Mouse (Mus musculus): ENCODE data around the gene Grb2. TPM values are rescaled to one million over a fixed set of nuclear protein-coding genes. Genes with fewer than 3 reads are reported as not detected.

The Grb2 gene
- polyA plus RNA-seq, 1 experiment from 2014 or later: 62.8 TPM

DNA sequence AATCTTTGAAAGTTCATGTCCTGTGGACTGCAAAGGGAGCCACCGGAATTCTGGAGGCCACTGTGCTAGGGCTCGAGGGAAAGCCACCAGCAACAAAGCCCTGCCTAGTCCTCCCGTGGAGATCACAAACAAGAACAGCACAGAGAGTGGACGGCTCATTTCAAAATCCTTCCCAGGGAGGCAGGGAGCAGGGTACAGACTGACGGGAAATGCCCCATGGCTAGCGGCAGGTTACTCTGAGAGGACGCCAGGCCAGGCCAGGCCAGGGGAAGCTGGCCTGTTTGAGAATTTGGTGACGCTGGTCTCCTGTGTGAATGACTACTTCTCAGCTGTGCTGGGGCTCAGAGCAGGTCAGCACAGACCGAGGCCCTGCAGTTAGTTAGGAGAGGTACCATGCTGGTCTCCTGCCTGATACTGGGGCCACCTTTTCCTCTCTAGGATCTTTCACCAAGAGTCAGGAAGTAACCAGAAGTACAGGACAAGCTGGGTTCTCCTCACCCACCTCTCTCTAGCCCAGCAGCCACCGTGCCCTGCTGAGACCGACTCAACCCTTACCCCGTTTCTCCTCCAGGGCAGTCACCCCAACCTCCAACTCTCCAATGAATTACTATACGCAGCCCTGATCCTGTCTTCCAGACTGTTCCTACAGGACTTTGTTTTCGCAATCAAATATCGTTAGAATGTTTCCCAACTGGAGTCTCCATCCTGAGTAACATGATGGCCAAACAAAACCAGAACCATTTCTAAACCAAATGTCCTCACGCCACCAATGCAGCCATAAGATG, 89.5 kb downstream of the Grb2 start:
- no peak for DNase-seq (ENCODE audit: low spot score)
- H3K4me1 ChIP-seq (ENCODE audit: insufficient read depth, low read depth, low read length): no peaks in the 10 kb centered on the region
- no peak overlapping the region for H3K9ac ChIP-seq (replicated peaks; ENCODE audit: low read depth)
- TF ChIP-seq EP300 (IDR thresholded peaks at IDR 0.05) (no peak), CTCF (IDR thresholded peaks at IDR 0.05) (no peak)
- H3K4me3 ChIP-seq (ENCODE audit: low read depth, low read length): no peak overlapping the region
- H3K27me3 ChIP-seq (replicated peaks; ENCODE audit: insufficient read depth, low read length): no peaks in the 10 kb centered on the region
- no peaks in the 10 kb centered on the region for H3K9me3 ChIP-seq (ENCODE audit: low read length)
- H3K27ac ChIP-seq (ENCODE audit: low read length): no peak overlapping the region
- WGBS: 87% methylated on average over 16 of the region's 16 CpGs
- ATAC-seq: no peak
- no peak overlapping the region for H3K4me2 ChIP-seq (replicated peaks; ENCODE audit: low read depth, low read length)
- H3K36me3 ChIP-seq (ENCODE audit: insufficient read depth, low read length): peaks cover 13% of the 10 kb centered on the region; the same call in 1 of the 2 replicates

DNA sequence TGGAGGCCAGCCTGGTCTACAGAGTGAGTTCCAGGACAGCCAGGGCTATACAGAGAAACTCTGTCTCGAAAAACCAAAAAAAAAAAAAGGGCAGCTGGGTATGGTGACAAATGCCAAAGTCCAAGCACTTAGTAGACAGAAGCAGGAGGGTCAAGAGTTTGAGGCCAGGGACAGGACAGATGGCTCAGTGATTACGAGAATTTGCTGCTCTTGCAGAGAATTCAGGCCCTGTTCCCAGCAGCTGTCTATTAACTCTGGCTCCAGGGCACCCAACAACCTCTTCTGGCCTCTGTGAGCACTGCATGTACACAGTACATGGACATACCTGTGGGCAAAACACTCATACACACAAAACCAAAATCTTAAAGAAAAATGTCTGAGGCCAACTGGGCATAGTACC, 90.4 kb downstream of the Grb2 start:
- TF ChIP-seq EP300 (IDR thresholded peaks at IDR 0.05): no peak
- TF ChIP-seq CTCF (IDR thresholded peaks at IDR 0.05): no peak
- Histone ChIP-seq H3K27me3 (replicated peaks; ENCODE audit: insufficient read depth, low read length) (no peaks in the 10 kb centered on the region), H3K9ac (replicated peaks; ENCODE audit: low read depth) (no peak overlapping the region), H3K4me2 (replicated peaks; ENCODE audit: low read depth, low read length) (no peak overlapping the region), H3K4me3 (ENCODE audit: low read depth, low read length) (no peak overlapping the region), H3K9me3 (ENCODE audit: low read length) (no peaks in the 10 kb centered on the region), H3K27ac (ENCODE audit: low read length) (no peak overlapping the region), H3K36me3 (ENCODE audit: insufficient read depth, low read length) (peaks cover 13% of the 10 kb centered on the region; the same call in 1 of the 2 replicates), H3K4me1 (ENCODE audit: insufficient read depth, low read depth, low read length) (peaks cover 5% of the 10 kb centered on the region)
- 74% methylated on average over 2 of the region's 2 CpGs for WGBS
- DNase-seq (ENCODE audit: low spot score): no peak
- ATAC-seq: no peak

DNA sequence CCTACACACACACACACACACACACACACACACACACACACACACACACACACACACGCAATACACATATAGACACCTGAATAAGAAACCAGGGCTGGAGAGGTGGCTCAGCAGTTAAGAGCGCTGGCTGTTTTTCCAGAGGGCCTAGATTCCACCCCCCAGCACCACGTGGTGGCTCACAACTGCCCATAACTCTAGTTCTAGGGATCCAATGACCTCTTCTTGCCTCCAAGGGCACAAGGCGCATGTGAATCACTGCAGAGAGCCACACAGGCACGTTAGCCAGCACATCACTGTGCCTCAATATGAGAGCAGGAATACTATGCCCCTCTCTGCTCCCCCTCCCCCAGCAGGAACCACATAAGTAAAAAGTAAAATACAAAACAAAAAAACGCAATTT, 91.5 kb downstream of the Grb2 start:
- H3K9me3 ChIP-seq (ENCODE audit: low read length): no peaks in the 10 kb centered on the region
- no peaks in the 10 kb centered on the region for H3K27me3 ChIP-seq (replicated peaks; ENCODE audit: insufficient read depth, low read length)
- H3K27ac ChIP-seq (ENCODE audit: low read length): no peak overlapping the region
- 79% methylated on average over 5 of the region's 6 CpGs for WGBS
- DNase-seq (ENCODE audit: low spot score) (no peak), ATAC-seq (no peak)
- H3K4me3 ChIP-seq (ENCODE audit: low read depth, low read length): no peak overlapping the region
- H3K9ac ChIP-seq (replicated peaks; ENCODE audit: low read depth): no peak overlapping the region
- H3K36me3 ChIP-seq (ENCODE audit: insufficient read depth, low read length): 0 out of 2 replicates have a peak, but pooled peaks cover 10% of the 10 kb centered on the region
- H3K4me1 ChIP-seq (ENCODE audit: insufficient read depth, low read depth, low read length): peaks cover 7% of the 10 kb centered on the region
- H3K4me2 ChIP-seq (replicated peaks; ENCODE audit: low read depth, low read length): no peak overlapping the region
- no peak for TF ChIP-seq EP300 (IDR thresholded peaks at IDR 0.05)
- no peak for TF ChIP-seq CTCF (IDR thresholded peaks at IDR 0.05)

DNA sequence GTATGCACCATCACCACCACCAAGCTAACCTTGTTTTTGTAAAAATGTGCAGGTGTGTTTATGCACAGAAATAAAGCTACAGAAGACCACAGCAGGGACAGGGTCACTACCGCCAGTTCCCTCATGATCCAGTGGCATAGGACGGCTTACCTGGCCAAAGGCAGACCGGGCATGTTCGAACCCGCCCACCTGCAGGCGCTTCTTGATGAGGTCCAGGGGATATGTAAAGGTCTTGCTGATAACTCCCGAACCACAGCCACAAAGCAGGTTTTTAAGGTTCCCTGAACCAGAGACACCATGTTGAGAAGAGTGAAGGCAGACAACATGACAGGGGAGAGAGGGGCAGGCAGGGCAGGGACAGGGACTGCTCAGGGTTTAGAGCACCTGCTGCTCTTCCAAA, 92.0 kb downstream of the Grb2 start:
- Histone ChIP-seq H3K36me3 (ENCODE audit: insufficient read depth, low read length) (0 out of 2 replicates have a peak, but pooled peaks cover 10% of the 10 kb centered on the region), H3K27ac (ENCODE audit: low read length) (no peak overlapping the region), H3K27me3 (replicated peaks; ENCODE audit: insufficient read depth, low read length) (no peaks in the 10 kb centered on the region), H3K9me3 (ENCODE audit: low read length) (no peaks in the 10 kb centered on the region), H3K4me2 (replicated peaks; ENCODE audit: low read depth, low read length) (no peak overlapping the region), H3K4me1 (ENCODE audit: insufficient read depth, low read depth, low read length) (peaks cover 12% of the 10 kb centered on the region), H3K9ac (replicated peaks; ENCODE audit: low read depth) (no peak overlapping the region), H3K4me3 (ENCODE audit: low read depth, low read length) (no peak overlapping the region)
- TF ChIP-seq EP300 (IDR thresholded peaks at IDR 0.05) (no peak), CTCF (IDR thresholded peaks at IDR 0.05) (no peak)
- 93% methylated on average over 7 of the region's 7 CpGs for WGBS
- DNase-seq (ENCODE audit: low spot score) (no peak), ATAC-seq (no peak)

DNA sequence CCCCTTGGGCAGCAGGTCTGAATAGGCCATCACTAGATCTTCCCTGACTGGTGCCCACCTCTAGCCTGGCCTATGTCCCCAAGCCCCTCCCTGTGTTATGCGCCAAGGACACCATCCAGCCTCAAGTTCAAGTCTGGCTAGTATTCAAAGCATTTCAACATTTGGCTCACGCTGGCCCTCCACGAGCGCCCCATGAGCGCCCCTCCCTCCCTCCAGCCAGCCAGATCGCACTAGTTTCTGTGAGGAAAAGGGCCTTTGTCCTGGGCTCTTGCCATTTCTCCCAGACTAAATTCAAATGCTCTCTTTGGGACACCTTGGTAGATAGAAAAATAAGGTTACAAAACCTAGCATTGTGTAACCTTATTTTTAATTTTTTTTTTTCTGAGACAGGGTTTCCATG, 92.5 kb downstream of the Grb2 start:
- 87% methylated on average over 6 of the region's 6 CpGs for WGBS
- no peak overlapping the region for H3K4me2 ChIP-seq (replicated peaks; ENCODE audit: low read depth, low read length)
- TF ChIP-seq CTCF (IDR thresholded peaks at IDR 0.05) (no peak), EP300 (IDR thresholded peaks at IDR 0.05) (no peak)
- H3K4me1 ChIP-seq (ENCODE audit: insufficient read depth, low read depth, low read length): peaks cover 14% of the 10 kb centered on the region
- H3K27me3 ChIP-seq (replicated peaks; ENCODE audit: insufficient read depth, low read length): no peaks in the 10 kb centered on the region
- no peaks in the 10 kb centered on the region for H3K9me3 ChIP-seq (ENCODE audit: low read length)
- ATAC-seq: no peak
- no peak overlapping the region for H3K4me3 ChIP-seq (ENCODE audit: low read depth, low read length)
- H3K9ac ChIP-seq (replicated peaks; ENCODE audit: low read depth): no peak overlapping the region
- no peak overlapping the region for H3K27ac ChIP-seq (ENCODE audit: low read length)
- no peak for DNase-seq (ENCODE audit: low spot score)
- 0 out of 2 replicates have a peak, but pooled peaks cover 10% of the 10 kb centered on the region for H3K36me3 ChIP-seq (ENCODE audit: insufficient read depth, low read length)

DNA sequence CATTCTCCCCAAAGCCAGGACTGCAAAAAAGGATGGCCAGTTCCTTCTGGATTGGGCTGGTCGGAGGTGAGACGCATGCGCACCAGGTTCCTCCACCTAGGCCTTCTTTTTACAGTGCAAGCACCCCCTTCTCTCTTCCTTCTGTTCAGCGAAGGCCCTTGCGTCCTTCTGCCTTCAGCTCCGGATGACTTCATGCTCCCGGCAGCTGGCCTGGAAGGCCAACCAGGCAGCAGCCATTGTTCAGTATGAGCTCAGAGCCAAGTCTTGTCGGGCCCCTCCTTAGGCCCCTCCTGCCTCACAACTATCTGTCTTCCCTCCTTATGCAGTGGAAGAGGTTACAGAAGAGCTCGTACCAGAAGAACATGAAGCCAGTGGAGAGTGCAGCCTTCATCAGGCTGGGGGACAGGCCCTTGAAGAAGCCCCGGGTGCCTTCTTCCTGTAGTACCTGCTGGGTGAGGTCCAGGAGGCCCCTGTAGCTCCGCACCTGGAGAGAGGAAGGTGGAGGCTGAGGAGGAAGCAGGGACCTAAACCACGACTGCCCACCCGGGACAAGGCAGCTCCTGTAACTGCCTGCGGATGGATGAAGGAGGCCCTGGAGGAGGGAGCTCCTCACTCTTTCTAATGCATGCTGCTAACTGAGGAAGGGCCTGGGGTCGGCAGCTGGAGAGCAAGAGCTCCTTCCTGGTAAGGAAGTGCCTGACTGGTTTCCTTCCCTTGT, 93.1 kb downstream of the Grb2 start:
- DNase-seq (ENCODE audit: low spot score): no peak
- 76% methylated on average over 15 of the region's 15 CpGs for WGBS
- Histone ChIP-seq H3K4me1 (ENCODE audit: insufficient read depth, low read depth, low read length) (peaks cover 14% of the 10 kb centered on the region), H3K27me3 (replicated peaks; ENCODE audit: insufficient read depth, low read length) (no peaks in the 10 kb centered on the region), H3K27ac (ENCODE audit: low read length) (no peak overlapping the region), H3K9ac (replicated peaks; ENCODE audit: low read depth) (no peak overlapping the region), H3K4me3 (ENCODE audit: low read depth, low read length) (no peak overlapping the region), H3K4me2 (replicated peaks; ENCODE audit: low read depth, low read length) (no peak overlapping the region), H3K9me3 (ENCODE audit: low read length) (no peaks in the 10 kb centered on the region), H3K36me3 (ENCODE audit: insufficient read depth, low read length) (0 out of 2 replicates have a peak, but pooled peaks cover 3% of the 10 kb centered on the region)
- no peak for ATAC-seq
- TF ChIP-seq CTCF (IDR thresholded peaks at IDR 0.05): no peak
- no peak for TF ChIP-seq EP300 (IDR thresholded peaks at IDR 0.05)

All from lung, postnatal 0 days (tissue).